Mouse (Mus musculus) embryonic facial prominence, embryonic 10.5 days (tissue): ENCODE data around the gene Dbndd2. TPM values are rescaled to one million over a fixed set of nuclear protein-coding genes. Genes with fewer than 3 reads are reported as not detected.

Experiments used
- DNase-seq: peaks from one replicate; pipeline ENCODE4 v3.0.0-alpha.2; 2017; ENCODE audit warnings: low spot score
- H3K27ac ChIP-seq: fragments of 300-500 bp; sonication (generic); replicated peaks from 2 replicates; pipeline ENCODE4 v1.5.1; 2016; ENCODE audit warnings: mild to moderate bottlenecking
- H3K27me3 ChIP-seq: fragments of 300-500 bp; sonication (generic); replicated peaks from 2 replicates; pipeline ENCODE4 v1.6.1; 2016; ENCODE audit warnings: low read depth, mild to moderate bottlenecking; ENCODE audit not compliant: poor library complexity, severe bottlenecking
- H3K36me3 ChIP-seq: fragments of 300-500 bp; sonication (generic); replicated peaks from 2 replicates; pipeline ENCODE4 v1.6.1; 2016; ENCODE audit warnings: mild to moderate bottlenecking, moderate library complexity
- H3K4me1 ChIP-seq: fragments of 300-500 bp; sonication (generic); 2 replicates; pipeline ENCODE4 v1.6.1; 2016
- H3K4me3 ChIP-seq: fragments of 300-500 bp; sonication (generic); 2 replicates; pipeline ENCODE4 v1.5.1; 2016; ENCODE audit warnings: mild to moderate bottlenecking, moderate library complexity
- H3K9me3 ChIP-seq: fragments of 300-500 bp; sonication (generic); 2 replicates; pipeline ENCODE4 v1.6.1; 2016; ENCODE audit warnings: mild to moderate bottlenecking
- WGBS: fragments of 180-500 bp; shearing (Covaris S2); methylation state at CpG from one replicate; pipeline ENCODE4 v1.1.7; 2016; 5-methylcytosine and 5-hydroxymethylcytosine counted together
- polyA plus RNA-seq: library from polyadenylated mRNA; unstranded; fragments of >200 nt; fragmentation: Nextera tagmentation; extraction: Ambion mirVana; gene quantifications from 2 replicates; pipeline ENCODE4 v1.2.1, GENCODE M21; 2016

Gene Dbndd2
- polyA plus RNA-seq, 1 experiment from 2014 or later = 1.8 TPM

- Histone ChIP-seq H3K4me1 (peaks cover 38% of the 10 kb centered on the region), H3K27ac (no peak overlapping the region), H3K9me3 (no peaks in the 10 kb centered on the region), H3K4me3 (no peak overlapping the region), H3K36me3 (no peaks in the 10 kb centered on the region), H3K27me3 (peaks cover 34% of the 10 kb centered on the region)
- WGBS = 82% methylated on average over 2 of the region's 2 CpGs
- no peak for DNase-seq
These were observed 41.2 kb upstream of the Dbndd2 start for GRCm38 (mm10) chr2:164444701-164445100.

GRCm38 (mm10) chr2:164445399-164446085, 40.4 kb upstream of the Dbndd2 start:
- Histone ChIP-seq H3K27ac (no peak overlapping the region), H3K9me3 (no peaks in the 10 kb centered on the region), H3K4me3 (no peak overlapping the region), H3K27me3 (peaks cover 29% of the 10 kb centered on the region), H3K4me1 (peaks cover 34% of the 10 kb centered on the region), H3K36me3 (no peaks in the 10 kb centered on the region)
- DNase-seq = no peak
- WGBS = 89% methylated on average over 3 of the region's 3 CpGs

GRCm38 (mm10) chr2:164446086-164446469, 39.8 kb upstream of the Dbndd2 start:
- no peak overlapping the region for H3K4me3 ChIP-seq
- 77% methylated on average over 3 of the region's 3 CpGs for WGBS
- peaks cover 29% of the 10 kb centered on the region for H3K4me1 ChIP-seq
- H3K36me3 ChIP-seq = no peaks in the 10 kb centered on the region
- H3K27me3 ChIP-seq = peaks cover 25% of the 10 kb centered on the region
- DNase-seq = no peak
- H3K9me3 ChIP-seq = no peaks in the 10 kb centered on the region
- H3K27ac ChIP-seq = no peak overlapping the region

GRCm38 (mm10) chr2:164448140-164448539, 37.8 kb upstream of the Dbndd2 start:
- DNase-seq = no peak
- no peaks in the 10 kb centered on the region for H3K9me3 ChIP-seq
- whole genome bisulfite sequencing = 83% methylated on average over 1 of the region's 1 CpGs

GRCm38 (mm10) chr2:164448921-164449320, 37.0 kb upstream of the Dbndd2 start:
- Histone ChIP-seq H3K9me3 (no peaks in the 10 kb centered on the region), H3K4me1 (peaks cover 21% of the 10 kb centered on the region), H3K27ac (no peak overlapping the region), H3K36me3 (no peaks in the 10 kb centered on the region), H3K4me3 (no peak overlapping the region), H3K27me3 (0 out of 2 replicates have a peak, but pooled peaks cover 3% of the 10 kb centered on the region)
- 82% methylated on average over 5 of the region's 5 CpGs for WGBS
- no peak for DNase-seq

More at GRCm38 (mm10) chr2:164448140-164448539, 37.8 kb upstream of the Dbndd2 start:
- Histone ChIP-seq H3K27ac (no peak overlapping the region), H3K36me3 (no peaks in the 10 kb centered on the region), H3K27me3 (peaks cover 8% of the 10 kb centered on the region; the same call in 1 of the 2 replicates), H3K4me1 (peaks cover 29% of the 10 kb centered on the region), H3K4me3 (no peak overlapping the region)

- Histone ChIP-seq H3K36me3 (no peaks in the 10 kb centered on the region), H3K27ac (no peak overlapping the region), H3K27me3 (no peaks in the 10 kb centered on the region), H3K4me1 (peaks cover 24% of the 10 kb centered on the region), H3K9me3 (no peaks in the 10 kb centered on the region), H3K4me3 (no peak overlapping the region)
- no peak for DNase-seq
- whole genome bisulfite sequencing = 87% methylated on average over 14 of the region's 14 CpGs
These were observed 36.4 kb upstream of the Dbndd2 start for GRCm38 (mm10) chr2:164449341-164450042.

GRCm38 (mm10) chr2:164452000-164452676, 33.8 kb upstream of the Dbndd2 start:
- peaks cover 37% of the 10 kb centered on the region for H3K4me1 ChIP-seq
- peak; percentile 54 for DNase-seq
- H3K27ac ChIP-seq = peak overlapping the region; percentile 48
- no peaks in the 10 kb centered on the region for H3K27me3 ChIP-seq
- no peaks in the 10 kb centered on the region for H3K36me3 ChIP-seq
- H3K4me3 ChIP-seq = no peak overlapping the region
- H3K9me3 ChIP-seq = no peaks in the 10 kb centered on the region
- 40% methylated on average over 13 of the region's 13 CpGs for WGBS

GRCm38 (mm10) chr2:164453047-164453757, 32.7 kb upstream of the Dbndd2 start:
- Histone ChIP-seq H3K4me1 (peaks cover 41% of the 10 kb centered on the region), H3K27ac (no peak overlapping the region), H3K9me3 (no peaks in the 10 kb centered on the region), H3K27me3 (no peaks in the 10 kb centered on the region), H3K4me3 (no peak overlapping the region), H3K36me3 (no peaks in the 10 kb centered on the region)
- no peak for DNase-seq
- WGBS = 85% methylated on average over 14 of the region's 14 CpGs

GRCm38 (mm10) chr2:164453887-164454500, 31.9 kb upstream of the Dbndd2 start:
- Histone ChIP-seq H3K27ac (no peak overlapping the region), H3K4me1 (peaks cover 41% of the 10 kb centered on the region), H3K4me3 (no peak overlapping the region), H3K9me3 (no peaks in the 10 kb centered on the region), H3K36me3 (no peaks in the 10 kb centered on the region), H3K27me3 (no peaks in the 10 kb centered on the region)
- WGBS = 69% methylated on average over 7 of the region's 7 CpGs
- DNase-seq = no peak

GRCm38 (mm10) chr2:164454846-164455245, 31.1 kb upstream of the Dbndd2 start:
- Histone ChIP-seq H3K36me3 (no peaks in the 10 kb centered on the region), H3K9me3 (no peaks in the 10 kb centered on the region), H3K27me3 (no peaks in the 10 kb centered on the region), H3K4me3 (no peak overlapping the region), H3K27ac (no peak overlapping the region), H3K4me1 (peaks cover 41% of the 10 kb centered on the region)
- WGBS = 83% methylated on average over 10 of the region's 10 CpGs
- DNase-seq = no peak

GRCm38 (mm10) chr2:164455421-164456190, 30.3 kb upstream of the Dbndd2 start:
- Histone ChIP-seq H3K27me3 (no peaks in the 10 kb centered on the region), H3K27ac (no peak overlapping the region), H3K9me3 (no peaks in the 10 kb centered on the region), H3K4me3 (no peak overlapping the region), H3K36me3 (no peaks in the 10 kb centered on the region), H3K4me1 (peaks cover 41% of the 10 kb centered on the region)
- no peak for DNase-seq
- WGBS = 71% methylated on average over 6 of the region's 6 CpGs
